Mouse (Mus musculus): ENCODE measurements around the gene Dnaic1. TPM values are rescaled to one million over a fixed set of nuclear protein-coding genes. Genes with fewer than 3 reads are reported as not detected.
A peak's percentile ranks its signal among the peaks of the same experiment; 100 is the strongest.

Gene Dnaic1
- polyA plus RNA-seq, 1 experiment from 2014 or later, result 4.9 TPM

GRCm38 (mm10) chr4:41532420-41532819, 37.2 kb upstream of the Dnaic1 start:
- no peaks in the 10 kb centered on the region for H3K9me3 ChIP-seq (replicated peaks; ENCODE audit: control insufficient read depth, low read length)
- H3K36me3 ChIP-seq (ENCODE audit: control insufficient read depth, insufficient read depth), result no peaks in the 10 kb centered on the region
- no peak overlapping the region for H3K4me2 ChIP-seq (ENCODE audit: low read depth, low read length)
- no peak overlapping the region for H3K9ac ChIP-seq (ENCODE audit: low read depth, low read length)
- no peak overlapping the region for H3K4me3 ChIP-seq (ENCODE audit: low read depth, low read length)
- H3K4me1 ChIP-seq (ENCODE audit: control insufficient read depth, low read depth, low read length), result no peaks in the 10 kb centered on the region
- ATAC-seq (ENCODE audit: low read depth), result no peak
- WGBS (ENCODE audit: insufficient replicate concordance), result 16% methylated on average over 6 of the region's 6 CpGs
- H3K27ac ChIP-seq (ENCODE audit: low read length), result no peak overlapping the region
- no peaks in the 10 kb centered on the region for H3K27me3 ChIP-seq (ENCODE audit: control insufficient read depth, insufficient read depth, low read depth, low read length)

GRCm38 (mm10) chr4:41534866-41535265, 34.7 kb upstream of the Dnaic1 start:
- WGBS (ENCODE audit: insufficient replicate concordance), result 53% methylated on average over 5 of the region's 5 CpGs
- ATAC-seq (ENCODE audit: low read depth), result no peak

GRCm38 (mm10) chr4:41542136-41542535, 27.4 kb upstream of the Dnaic1 start:
- no peak for ATAC-seq (ENCODE audit: low read depth)
- Histone ChIP-seq H3K36me3 (ENCODE audit: control insufficient read depth, insufficient read depth) (no peaks in the 10 kb centered on the region), H3K9me3 (replicated peaks; ENCODE audit: control insufficient read depth, low read length) (no peaks in the 10 kb centered on the region), H3K27ac (ENCODE audit: low read length) (no peak overlapping the region), H3K4me1 (ENCODE audit: control insufficient read depth, low read depth, low read length) (no peaks in the 10 kb centered on the region), H3K9ac (ENCODE audit: low read depth, low read length) (no peak overlapping the region), H3K4me3 (ENCODE audit: low read depth, low read length) (no peak overlapping the region), H3K27me3 (ENCODE audit: control insufficient read depth, insufficient read depth, low read depth, low read length) (no peaks in the 10 kb centered on the region), H3K4me2 (ENCODE audit: low read depth, low read length) (no peak overlapping the region)
- WGBS (ENCODE audit: insufficient replicate concordance), result 68% methylated on average over 8 of the region's 8 CpGs

More at GRCm38 (mm10) chr4:41534866-41535265, 34.7 kb upstream of the Dnaic1 start:
- no peak overlapping the region for H3K9ac ChIP-seq (ENCODE audit: low read depth, low read length)
- H3K27ac ChIP-seq (ENCODE audit: low read length), result no peak overlapping the region
- no peaks in the 10 kb centered on the region for H3K27me3 ChIP-seq (ENCODE audit: control insufficient read depth, insufficient read depth, low read depth, low read length)
- no peaks in the 10 kb centered on the region for H3K4me1 ChIP-seq (ENCODE audit: control insufficient read depth, low read depth, low read length)
- H3K9me3 ChIP-seq (replicated peaks; ENCODE audit: control insufficient read depth, low read length), result no peaks in the 10 kb centered on the region
- no peaks in the 10 kb centered on the region for H3K36me3 ChIP-seq (ENCODE audit: control insufficient read depth, insufficient read depth)
- H3K4me3 ChIP-seq (ENCODE audit: low read depth, low read length), result no peak overlapping the region
- H3K4me2 ChIP-seq (ENCODE audit: low read depth, low read length), result no peak overlapping the region

- Histone ChIP-seq H3K36me3 (ENCODE audit: control insufficient read depth, insufficient read depth) (no peaks in the 10 kb centered on the region), H3K9ac (ENCODE audit: low read depth, low read length) (no peak overlapping the region), H3K27me3 (ENCODE audit: control insufficient read depth, insufficient read depth, low read depth, low read length) (no peaks in the 10 kb centered on the region), H3K27ac (ENCODE audit: low read length) (no peak overlapping the region), H3K4me3 (ENCODE audit: low read depth, low read length) (no peak overlapping the region), H3K4me1 (ENCODE audit: control insufficient read depth, low read depth, low read length) (no peaks in the 10 kb centered on the region), H3K4me2 (ENCODE audit: low read depth, low read length) (no peak overlapping the region), H3K9me3 (replicated peaks; ENCODE audit: control insufficient read depth, low read length) (no peaks in the 10 kb centered on the region)
- WGBS (ENCODE audit: insufficient replicate concordance), result 18% methylated on average over 8 of the region's 8 CpGs
- no peak for ATAC-seq (ENCODE audit: low read depth)
These were observed 23.6 kb upstream of the Dnaic1 start for GRCm38 (mm10) chr4:41545985-41546384.

GRCm38 (mm10) chr4:41547086-41547485, 22.5 kb upstream of the Dnaic1 start:
- H3K4me3 ChIP-seq (ENCODE audit: low read depth, low read length), result no peak overlapping the region
- no peak overlapping the region for H3K27ac ChIP-seq (ENCODE audit: low read length)
- no peaks in the 10 kb centered on the region for H3K4me1 ChIP-seq (ENCODE audit: control insufficient read depth, low read depth, low read length)
- no peaks in the 10 kb centered on the region for H3K27me3 ChIP-seq (ENCODE audit: control insufficient read depth, insufficient read depth, low read depth, low read length)
- H3K9ac ChIP-seq (ENCODE audit: low read depth, low read length), result no peak overlapping the region
- no peaks in the 10 kb centered on the region for H3K9me3 ChIP-seq (replicated peaks; ENCODE audit: control insufficient read depth, low read length)
- no peaks in the 10 kb centered on the region for H3K36me3 ChIP-seq (ENCODE audit: control insufficient read depth, insufficient read depth)
- H3K4me2 ChIP-seq (ENCODE audit: low read depth, low read length), result no peak overlapping the region
- no peak for ATAC-seq (ENCODE audit: low read depth)
- WGBS (ENCODE audit: insufficient replicate concordance), result 36% methylated on average over 1 of the region's 1 CpGs

GRCm38 (mm10) chr4:41552529-41552928, 17.0 kb upstream of the Dnaic1 start:
- Histone ChIP-seq H3K9me3 (replicated peaks; ENCODE audit: control insufficient read depth, low read length) (no peaks in the 10 kb centered on the region), H3K27ac (ENCODE audit: low read length) (no peak overlapping the region), H3K9ac (ENCODE audit: low read depth, low read length) (no peak overlapping the region), H3K4me3 (ENCODE audit: low read depth, low read length) (no peak overlapping the region), H3K27me3 (ENCODE audit: control insufficient read depth, insufficient read depth, low read depth, low read length) (no peaks in the 10 kb centered on the region), H3K36me3 (ENCODE audit: control insufficient read depth, insufficient read depth) (no peaks in the 10 kb centered on the region), H3K4me1 (ENCODE audit: control insufficient read depth, low read depth, low read length) (no peaks in the 10 kb centered on the region), H3K4me2 (ENCODE audit: low read depth, low read length) (no peak overlapping the region)
- 30% methylated on average over 6 of the region's 6 CpGs for WGBS (ENCODE audit: insufficient replicate concordance)
- ATAC-seq (ENCODE audit: low read depth), result no peak

- Histone ChIP-seq H3K9me3 (replicated peaks; ENCODE audit: control insufficient read depth, low read length) (no peaks in the 10 kb centered on the region), H3K27ac (ENCODE audit: low read length) (no peak overlapping the region), H3K4me3 (ENCODE audit: low read depth, low read length) (no peak overlapping the region), H3K4me1 (ENCODE audit: control insufficient read depth, low read depth, low read length) (no peaks in the 10 kb centered on the region), H3K9ac (ENCODE audit: low read depth, low read length) (no peak overlapping the region), H3K4me2 (ENCODE audit: low read depth, low read length) (no peak overlapping the region), H3K27me3 (ENCODE audit: control insufficient read depth, insufficient read depth, low read depth, low read length) (no peaks in the 10 kb centered on the region), H3K36me3 (ENCODE audit: control insufficient read depth, insufficient read depth) (no peaks in the 10 kb centered on the region)
- no peak for ATAC-seq (ENCODE audit: low read depth)
- 77% methylated on average over 11 of the region's 11 CpGs for WGBS (ENCODE audit: insufficient replicate concordance)
These were observed 16.5 kb upstream of the Dnaic1 start for GRCm38 (mm10) chr4:41553116-41553515.

- no peak overlapping the region for H3K4me2 ChIP-seq (ENCODE audit: low read depth, low read length)
- H3K27ac ChIP-seq (ENCODE audit: low read length), result 0 out of 2 replicates have a peak overlapping the region, but pooled peaks have one; percentile 20
- H3K27me3 ChIP-seq (ENCODE audit: control insufficient read depth, insufficient read depth, low read depth, low read length), result no peaks in the 10 kb centered on the region
- H3K4me3 ChIP-seq (ENCODE audit: low read depth, low read length), result no peak overlapping the region
- H3K36me3 ChIP-seq (ENCODE audit: control insufficient read depth, insufficient read depth), result no peaks in the 10 kb centered on the region
- WGBS (ENCODE audit: insufficient replicate concordance), result 23% methylated on average over 14 of the region's 14 CpGs
- ATAC-seq (ENCODE audit: low read depth), result peak; percentile 27; the same call in 1 of the 2 replicates
- H3K4me1 ChIP-seq (ENCODE audit: control insufficient read depth, low read depth, low read length), result no peaks in the 10 kb centered on the region
- H3K9me3 ChIP-seq (replicated peaks; ENCODE audit: control insufficient read depth, low read length), result no peaks in the 10 kb centered on the region
- H3K9ac ChIP-seq (ENCODE audit: low read depth, low read length), result no peak overlapping the region
These were observed 14.4 kb upstream of the Dnaic1 start for GRCm38 (mm10) chr4:41554994-41555663.

- H3K4me2 ChIP-seq (ENCODE audit: low read depth, low read length), result no peak overlapping the region
- no peak overlapping the region for H3K27ac ChIP-seq (ENCODE audit: low read length)
- 32% methylated on average over 5 of the region's 5 CpGs for WGBS (ENCODE audit: insufficient replicate concordance)
- no peak overlapping the region for H3K4me3 ChIP-seq (ENCODE audit: low read depth, low read length)
- no peaks in the 10 kb centered on the region for H3K4me1 ChIP-seq (ENCODE audit: control insufficient read depth, low read depth, low read length)
- no peaks in the 10 kb centered on the region for H3K27me3 ChIP-seq (ENCODE audit: control insufficient read depth, insufficient read depth, low read depth, low read length)
- no peak overlapping the region for H3K9ac ChIP-seq (ENCODE audit: low read depth, low read length)
- ATAC-seq (ENCODE audit: low read depth), result no peak
- no peaks in the 10 kb centered on the region for H3K9me3 ChIP-seq (replicated peaks; ENCODE audit: control insufficient read depth, low read length)
- no peaks in the 10 kb centered on the region for H3K36me3 ChIP-seq (ENCODE audit: control insufficient read depth, insufficient read depth)
These were observed 13.1 kb upstream of the Dnaic1 start for GRCm38 (mm10) chr4:41556311-41556953.
